Mouse (Mus musculus): ENCODE data around the gene Gpn2. TPM values are rescaled to one million over a fixed set of nuclear protein-coding genes. Genes with fewer than 3 reads are reported as not detected.

Gene Gpn2
- total and polyA plus RNA-seq, 2 experiments from 2014 or later, result 8.6 to 8.9 TPM

GRCm38 (mm10) chr4:133574843-133575202 is 9.3 kb upstream of the Gpn2 start:
- WGBS, result 0% methylated on average over 40 of the region's 41 CpGs
- H3K4me2 ChIP-seq (ENCODE audit: low read depth, low read length), result peak overlapping the region; percentile 97
- H3K27ac ChIP-seq (ENCODE audit: low read depth), result peak overlapping the region; percentile 63
- TF ChIP-seq CTCF (IDR thresholded peaks at IDR 0.05; ENCODE audit: low read depth), result no peak
- no peak for TF ChIP-seq EP300 (IDR thresholded peaks at IDR 0.05; ENCODE audit: low read depth)
- H3K4me1 ChIP-seq (ENCODE audit: control insufficient read depth, insufficient read depth), result peaks cover 11% of the 10 kb centered on the region; the same call in 1 of the 2 replicates
- H3K9ac ChIP-seq (replicated peaks; ENCODE audit: low read depth, low read length), result peak overlapping the region; percentile 85
- ATAC-seq (ENCODE audit: insufficient read depth, low read depth), result peak; percentile 54
- no peaks in the 10 kb centered on the region for H3K27me3 ChIP-seq (ENCODE audit: control insufficient read depth, insufficient read depth, low read length)
- H3K4me3 ChIP-seq (ENCODE audit: low read depth, low read length), result peak overlapping the region; percentile 77
- peaks cover 21% of the 10 kb centered on the region for H3K36me3 ChIP-seq (replicated peaks; ENCODE audit: control insufficient read depth, insufficient read depth, low read length)
- DNase-seq (ENCODE audit: low spot score), result no peak
- 0 out of 2 replicates have a peak, but pooled peaks cover 3% of the 10 kb centered on the region for H3K9me3 ChIP-seq (replicated peaks; ENCODE audit: control insufficient read depth, low read length)

- ATAC-seq (ENCODE audit: insufficient read depth, low read depth), result no peak
- H3K4me3 ChIP-seq (ENCODE audit: low read depth, low read length), result no peak overlapping the region
- no peak overlapping the region for H3K4me2 ChIP-seq (ENCODE audit: low read depth, low read length)
- 80% methylated on average over 12 of the region's 12 CpGs for WGBS
- no peak overlapping the region for H3K9ac ChIP-seq (replicated peaks; ENCODE audit: low read depth, low read length)
- peaks cover 11% of the 10 kb centered on the region; the same call in 1 of the 2 replicates for H3K4me1 ChIP-seq (ENCODE audit: control insufficient read depth, insufficient read depth)
- no peaks in the 10 kb centered on the region for H3K9me3 ChIP-seq (replicated peaks; ENCODE audit: control insufficient read depth, low read length)
- TF ChIP-seq EP300 (IDR thresholded peaks at IDR 0.05; ENCODE audit: low read depth) (no peak), CTCF (IDR thresholded peaks at IDR 0.05; ENCODE audit: low read depth) (no peak)
- H3K27me3 ChIP-seq (ENCODE audit: control insufficient read depth, insufficient read depth, low read length), result no peaks in the 10 kb centered on the region
- no peak for DNase-seq (ENCODE audit: low spot score)
- peaks cover 44% of the 10 kb centered on the region for H3K36me3 ChIP-seq (replicated peaks; ENCODE audit: control insufficient read depth, insufficient read depth, low read length)
- no peak overlapping the region for H3K27ac ChIP-seq (ENCODE audit: low read depth)
Observed at GRCm38 (mm10) chr4:133577983-133578382, 6.2 kb upstream of the Gpn2 start.

GRCm38 (mm10) chr4:133583690-133584058 is 488 bp upstream of the Gpn2 start:
- Histone ChIP-seq H3K9me3 (replicated peaks; ENCODE audit: control insufficient read depth, low read length) (no peaks in the 10 kb centered on the region), H3K27ac (ENCODE audit: low read depth) (peak overlapping the region; percentile 84), H3K27me3 (ENCODE audit: control insufficient read depth, insufficient read depth, low read length) (no peaks in the 10 kb centered on the region), H3K9ac (replicated peaks; ENCODE audit: low read depth, low read length) (peak overlapping the region; percentile 82), H3K4me1 (ENCODE audit: control insufficient read depth, insufficient read depth) (peaks cover 11% of the 10 kb centered on the region), H3K36me3 (replicated peaks; ENCODE audit: control insufficient read depth, insufficient read depth, low read length) (peaks cover 54% of the 10 kb centered on the region), H3K4me2 (ENCODE audit: low read depth, low read length) (peak overlapping the region; percentile 99), H3K4me3 (ENCODE audit: low read depth, low read length) (peak overlapping the region; percentile 99)
- 56% methylated on average over 6 of the region's 6 CpGs for WGBS
- DNase-seq (ENCODE audit: low spot score), result no peak
- TF ChIP-seq CTCF (IDR thresholded peaks at IDR 0.05; ENCODE audit: low read depth), result no peak
- TF ChIP-seq EP300 (IDR thresholded peaks at IDR 0.05; ENCODE audit: low read depth), result no peak
- peak; percentile 18; the same call in 1 of the 2 replicates for ATAC-seq (ENCODE audit: insufficient read depth, low read depth)

- H3K27ac ChIP-seq (ENCODE audit: low read depth), result no peak overlapping the region
- ATAC-seq (ENCODE audit: insufficient read depth, low read depth) (peak; percentile 74), DNase-seq (ENCODE audit: low spot score) (peak; percentile 70)
- no peaks in the 10 kb centered on the region for H3K27me3 ChIP-seq (ENCODE audit: control insufficient read depth, insufficient read depth, low read length)
- H3K4me1 ChIP-seq (ENCODE audit: control insufficient read depth, insufficient read depth), result no peaks in the 10 kb centered on the region
- no peaks in the 10 kb centered on the region for H3K9me3 ChIP-seq (replicated peaks; ENCODE audit: control insufficient read depth, low read length)
- H3K4me2 ChIP-seq (ENCODE audit: low read depth, low read length), result no peak overlapping the region
- 23% methylated on average over 7 of the region's 7 CpGs for WGBS
- H3K9ac ChIP-seq (replicated peaks; ENCODE audit: low read depth, low read length), result no peak overlapping the region
- H3K4me3 ChIP-seq (ENCODE audit: low read depth, low read length), result no peak overlapping the region
- TF ChIP-seq CTCF (IDR thresholded peaks at IDR 0.05; ENCODE audit: low read depth) (peak; percentile 89), EP300 (IDR thresholded peaks at IDR 0.05; ENCODE audit: low read depth) (no peak)
- H3K36me3 ChIP-seq (replicated peaks; ENCODE audit: control insufficient read depth, insufficient read depth, low read length), result peaks cover 40% of the 10 kb centered on the region
Observed at GRCm38 (mm10) chr4:133592570-133592969, 8.4 kb downstream of the Gpn2 start.

GRCm38 (mm10) chr4:133595538-133595937 is 11.4 kb downstream of the Gpn2 start:
- no peak overlapping the region for H3K27ac ChIP-seq (ENCODE audit: low read depth)
- DNase-seq (ENCODE audit: low spot score), result no peak
- H3K9me3 ChIP-seq (replicated peaks; ENCODE audit: control insufficient read depth, low read length), result no peaks in the 10 kb centered on the region
- peaks cover 4% of the 10 kb centered on the region; the same call in 1 of the 2 replicates for H3K4me1 ChIP-seq (ENCODE audit: control insufficient read depth, insufficient read depth)
- 49% methylated on average over 7 of the region's 7 CpGs for WGBS
- no peak for ATAC-seq (ENCODE audit: insufficient read depth, low read depth)
- peaks cover 10% of the 10 kb centered on the region for H3K27me3 ChIP-seq (ENCODE audit: control insufficient read depth, insufficient read depth, low read length)
- H3K4me2 ChIP-seq (ENCODE audit: low read depth, low read length), result no peak overlapping the region
- no peak for TF ChIP-seq EP300 (IDR thresholded peaks at IDR 0.05; ENCODE audit: low read depth)
- TF ChIP-seq CTCF (IDR thresholded peaks at IDR 0.05; ENCODE audit: low read depth), result no peak
- peaks cover 13% of the 10 kb centered on the region for H3K36me3 ChIP-seq (replicated peaks; ENCODE audit: control insufficient read depth, insufficient read depth, low read length)
- H3K9ac ChIP-seq (replicated peaks; ENCODE audit: low read depth, low read length), result no peak overlapping the region
- no peak overlapping the region for H3K4me3 ChIP-seq (ENCODE audit: low read depth, low read length)

- TF ChIP-seq EP300 (IDR thresholded peaks at IDR 0.05; ENCODE audit: low read depth), result no peak
- no peak for TF ChIP-seq CTCF (IDR thresholded peaks at IDR 0.05; ENCODE audit: low read depth)
- Histone ChIP-seq H3K4me2 (ENCODE audit: low read depth, low read length) (no peak overlapping the region), H3K27me3 (ENCODE audit: control insufficient read depth, insufficient read depth, low read length) (peaks cover 10% of the 10 kb centered on the region), H3K9ac (replicated peaks; ENCODE audit: low read depth, low read length) (no peak overlapping the region), H3K36me3 (replicated peaks; ENCODE audit: control insufficient read depth, insufficient read depth, low read length) (peaks cover 8% of the 10 kb centered on the region), H3K27ac (ENCODE audit: low read depth) (no peak overlapping the region), H3K4me1 (ENCODE audit: control insufficient read depth, insufficient read depth) (peaks cover 4% of the 10 kb centered on the region; the same call in 1 of the 2 replicates), H3K9me3 (replicated peaks; ENCODE audit: control insufficient read depth, low read length) (no peaks in the 10 kb centered on the region), H3K4me3 (ENCODE audit: low read depth, low read length) (no peak overlapping the region)
- 74% methylated on average over 6 of the region's 6 CpGs for WGBS
- ATAC-seq (ENCODE audit: insufficient read depth, low read depth) (no peak), DNase-seq (ENCODE audit: low spot score) (no peak)
Observed at GRCm38 (mm10) chr4:133596084-133596483, 11.9 kb downstream of the Gpn2 start.

Data from heart, postnatal 0 days (tissue).